In genomic region chr14:27192450-27192849, GRCm38 (mm10) we compare ENCODE assay signal across 9 mouse cellular contexts.
DNase-seq lines count a peak whose midpoint lies in the region; ATAC-seq and TF ChIP-seq lines count a peak whose summit lies in the region.
"Had no signal": no experiment of that assay in that cellular context is flagged by ENCODE, and none has a peak within 500 bp of the region (broad histone marks: within the 10 kb centered on the region; RNA-seq: fewer than 3 reads in every experiment).

No protein-coding gene starts in this region.

- no peak for TF ChIP-seq POLR2A in small intestine, adult 2 months (IDR thresholded peaks at IDR 0.05; ENCODE audit: low read depth, low read length)

- peak; percentile 59; the same call in 1 of the 2 replicates for TF ChIP-seq CTCF in small intestine, adult 2 months (IDR thresholded peaks at IDR 0.05; ENCODE audit: extremely low read depth, insufficient read length, insufficient replicate concordance, low read depth, low read length)

- no peak overlapping the region for H3K4me3 ChIP-seq in small intestine, adult 2 months (ENCODE audit: low read depth, low read length)
- H3K4me3 ChIP-seq: liver, embryonic 15.5 days had no signal

- peak; percentile 36 for DNase-seq in adrenal gland, postnatal 25 days
- no peak for DNase-seq in adrenal gland, postnatal 4 days (ENCODE audit: low spot score in 2 of 2)
- DNase-seq in layer of hippocampus, postnatal 10 days (ENCODE audit: low spot score in 2 of 2): peak; percentile 24 to 34
- DNase-seq in layer of hippocampus, adult 11-12 months (ENCODE audit: low spot score): no peak
- DNase-seq in induced T-regulatory cell, adult 2 months (ENCODE audit: low read depth): peak; percentile 75
- DNase-seq in gastrocnemius, adult 18-20 months (ENCODE audit: low spot score): no peak

- 19% methylated on average over 3 of the region's 3 CpGs for WGBS in small intestine, adult 2 months

- H3K4me1 ChIP-seq in small intestine, adult 2 months (ENCODE audit: control insufficient read depth, insufficient read depth, insufficient read length, low read length): no peaks in the 10 kb centered on the region
- H3K4me1 ChIP-seq: liver, embryonic 15.5 days had no signal

- H3K27me3 ChIP-seq in small intestine, adult 2 months (ENCODE audit: control insufficient read depth, insufficient read depth, low read length): no peaks in the 10 kb centered on the region
- H3K27me3 ChIP-seq: liver, embryonic 15.5 days had no signal

- no peaks in the 10 kb centered on the region for H3K36me3 ChIP-seq in small intestine, adult 2 months (ENCODE audit: control insufficient read depth, insufficient read depth, low read length)
- H3K36me3 ChIP-seq: liver, embryonic 15.5 days had no signal

- no peak overlapping the region for H3K27ac ChIP-seq in small intestine, adult 2 months (ENCODE audit: insufficient read depth, low read depth, low read length)
- H3K27ac ChIP-seq: liver, embryonic 15.5 days had no signal

- ATAC-seq in erythroblast, adult 5-6 weeks (replicated peaks; ENCODE audit: low FRiP score, poor library complexity, severe bottlenecking): no peak

Comparison
In these comparisons a context has a peak if more than half of its experiments do, and no peak if none do; other contexts are left out.
1. DNase-seq: peak in adrenal gland, postnatal 25 days (single experiment), layer of hippocampus, postnatal 10 days (2 of 2) and induced T-regulatory cell, adult 2 months (single experiment); none in adrenal gland, postnatal 4 days (0 of 2), layer of hippocampus, adult 11-12 months (single experiment) and gastrocnemius, adult 18-20 months (single experiment).